Mouse (Mus musculus) megakaryocyte progenitor cell, adult 5-6 weeks (primary cell): ENCODE results near the gene Gpr39. TPM values are rescaled to one million over a fixed set of nuclear protein-coding genes. Genes with fewer than 3 reads are reported as not detected.

Experiments used
- ATAC-seq: replicated peaks from 2 replicates; pipeline ENCODE4 v1.8.0; 2016; ENCODE audit warnings: mild to moderate bottlenecking, moderate TSS enrichment, inconsistent platforms; ENCODE audit not compliant: poor library complexity
- total RNA-seq, 2 experiments: library from RNA; stranded (forward) in 1 of 2; stranded (reverse) in 1 of 2; fragments of 157-497, 149-512 nt in 1 of 2; fragments of 200-1000 nt in 1 of 2; gene quantifications; 2 replicates each; pipeline versions ENCODE4 v1.2.3 to v1.2.4; 2015 to 2017

Gpr39 gene
- total RNA-seq, 2 experiments from 2014 or later: not detected

DNA sequence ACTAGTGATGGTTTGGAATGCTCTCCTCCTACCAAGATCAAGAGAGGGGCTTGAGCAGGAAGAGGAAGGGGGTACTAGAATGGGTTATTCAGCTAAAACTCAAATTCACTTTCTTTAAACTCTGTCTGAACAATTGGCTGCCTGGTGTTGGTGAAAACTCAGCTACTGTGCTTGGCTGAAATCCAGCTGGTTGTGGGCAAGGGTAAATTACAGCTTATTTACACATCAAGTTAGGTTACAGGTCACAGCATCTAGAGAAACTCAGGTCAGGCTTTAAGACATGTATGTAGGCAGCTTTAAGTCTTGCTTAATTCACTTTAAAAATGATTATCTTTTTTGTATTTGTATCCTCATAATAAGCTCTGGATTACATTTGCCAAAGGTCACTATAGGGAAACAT, 16.7 kb downstream of the Gpr39 start:
- ATAC-seq: no peak

DNA sequence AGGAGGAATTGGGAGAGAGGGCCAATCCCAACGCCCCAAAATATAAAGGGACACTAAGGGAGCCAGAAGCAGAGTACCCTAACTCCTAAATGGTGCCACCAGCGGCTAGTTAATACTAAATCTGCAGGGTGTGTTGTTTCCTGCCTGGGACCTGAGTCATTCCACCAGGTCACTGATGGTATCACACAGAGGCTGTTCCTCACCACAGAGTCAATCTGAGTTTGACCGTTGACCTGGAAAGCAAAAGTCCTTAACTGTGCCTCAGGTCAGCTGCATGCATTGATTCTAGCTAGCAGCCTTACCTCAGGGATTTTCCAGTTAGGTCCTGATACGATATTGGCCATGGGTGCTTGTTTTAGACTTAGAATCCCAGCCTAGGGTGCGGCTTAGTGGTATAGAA, 17.5 kb downstream of the Gpr39 start:
- ATAC-seq: no peak

DNA sequence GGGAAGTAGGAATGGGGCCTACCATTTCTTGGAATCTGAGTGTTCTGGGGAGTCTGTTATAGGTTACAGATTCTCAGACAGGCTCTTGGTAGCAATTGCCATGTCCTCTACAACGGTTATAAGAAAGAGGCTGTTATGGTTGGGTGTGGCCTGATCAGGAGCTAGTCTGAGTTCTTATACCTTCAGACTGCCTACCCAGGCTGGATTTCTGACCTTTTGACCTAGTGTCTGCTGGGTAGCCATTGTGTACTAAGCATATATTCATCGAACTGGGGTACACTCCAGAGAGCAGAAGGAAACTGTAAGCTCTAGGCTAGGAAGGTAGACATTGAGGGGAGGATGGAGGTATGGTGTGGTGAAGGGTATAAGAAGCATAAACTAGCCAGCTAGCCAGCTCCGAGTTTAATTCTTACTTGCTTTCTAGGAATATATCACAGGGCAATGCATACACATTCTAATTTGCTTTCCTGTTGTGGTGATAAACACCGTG, 24.4 kb downstream of the Gpr39 start:
- no peak for ATAC-seq

DNA sequence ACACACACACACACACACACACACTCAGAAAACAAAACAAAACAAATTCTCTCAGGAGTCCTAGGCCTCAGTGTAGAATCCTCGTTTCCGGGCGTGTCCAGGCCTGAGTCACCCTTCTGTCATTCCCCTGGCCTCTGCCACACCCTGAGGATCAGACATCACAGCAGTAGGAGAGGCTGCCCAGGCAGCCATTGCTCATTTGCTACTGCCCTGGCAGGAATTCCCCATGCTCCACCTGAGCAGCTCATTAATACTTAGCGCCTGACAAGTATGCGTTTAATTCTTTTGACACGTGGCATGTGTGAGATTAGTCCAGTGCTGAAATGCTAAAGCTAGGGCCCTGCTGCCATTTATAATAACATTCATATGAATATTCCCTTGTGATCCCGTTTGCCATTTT, 25.0 kb downstream of the Gpr39 start:
- no peak for ATAC-seq

DNA sequence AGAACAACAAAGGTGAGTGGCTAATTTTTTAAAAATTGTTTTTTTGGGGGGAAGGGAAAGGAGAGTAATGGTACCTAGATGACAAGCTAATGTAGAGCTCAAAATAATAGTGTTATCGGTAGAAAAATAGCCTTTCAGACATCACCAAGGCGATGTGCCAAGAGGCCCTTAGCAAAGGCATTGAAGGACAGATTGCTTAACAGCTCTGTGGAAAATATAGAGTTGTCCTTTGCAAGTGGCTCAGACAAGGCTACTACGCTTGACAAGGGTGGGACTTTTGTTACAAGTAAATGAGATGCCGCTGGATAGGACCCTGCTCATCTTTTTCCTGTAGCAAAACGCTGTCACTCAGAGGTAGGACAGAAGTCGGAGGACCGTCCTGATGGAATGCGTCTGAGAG, 25.5 kb downstream of the Gpr39 start:
- ATAC-seq: no peak

DNA sequence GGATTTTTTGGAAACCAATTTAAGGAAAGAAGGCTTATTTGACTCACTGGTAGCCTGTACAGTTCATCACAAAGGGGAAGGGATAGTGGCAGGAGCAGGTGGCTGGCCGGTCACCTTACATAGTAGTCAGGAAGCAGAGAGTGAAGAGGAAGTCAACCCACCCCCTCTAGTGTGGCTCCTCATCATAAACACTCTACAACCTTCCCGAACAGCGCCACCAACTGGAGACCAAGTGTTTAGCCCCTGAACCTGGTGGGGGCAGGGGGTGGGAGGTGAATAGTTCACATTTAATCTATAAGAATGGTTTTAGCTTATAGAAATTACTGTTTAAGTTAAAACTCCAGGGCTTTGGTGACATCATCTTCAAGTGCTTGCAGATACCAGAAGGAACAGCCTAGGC, 28.6 kb downstream of the Gpr39 start:
- no peak for ATAC-seq

DNA sequence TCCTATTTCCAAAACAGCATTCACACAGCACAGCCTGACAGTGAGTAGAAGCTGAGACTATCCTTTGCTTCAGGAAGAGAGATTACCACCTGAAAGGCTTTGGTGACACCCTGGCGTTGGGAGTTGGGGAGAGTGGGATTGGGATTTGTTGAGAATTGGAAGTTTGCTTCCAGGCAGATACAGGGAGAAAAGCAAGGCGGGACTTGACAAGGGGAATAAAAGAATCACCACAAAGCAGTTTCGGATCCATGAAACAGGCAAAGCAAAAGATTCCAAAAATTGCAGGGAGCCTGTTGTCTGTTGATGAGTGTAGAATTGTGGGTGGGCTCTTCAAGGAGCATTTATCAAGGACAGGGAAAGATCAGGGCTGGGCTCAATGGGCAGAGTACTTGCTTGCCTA, 38.5 kb downstream of the Gpr39 start:
- ATAC-seq: no peak

DNA sequence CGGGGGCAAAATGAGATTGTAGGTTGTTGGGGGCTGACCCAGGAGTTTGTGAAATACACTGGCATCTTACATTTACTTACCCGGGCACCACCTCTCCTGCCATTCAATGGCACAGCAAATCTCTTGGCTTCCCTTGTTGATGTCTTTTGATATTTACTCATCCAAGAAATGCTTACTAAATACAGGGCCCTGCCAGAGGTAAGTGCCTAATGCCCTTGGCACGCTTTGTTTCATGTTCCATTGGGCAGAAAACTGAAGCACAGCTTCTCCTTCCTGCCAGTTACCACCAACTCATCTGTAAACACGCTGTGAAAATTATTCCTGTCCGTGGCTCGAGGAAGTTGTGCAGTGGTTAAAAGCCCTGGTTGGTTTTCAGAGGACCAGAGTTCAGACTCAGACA, 39.4 kb downstream of the Gpr39 start:
- ATAC-seq: no peak

DNA sequence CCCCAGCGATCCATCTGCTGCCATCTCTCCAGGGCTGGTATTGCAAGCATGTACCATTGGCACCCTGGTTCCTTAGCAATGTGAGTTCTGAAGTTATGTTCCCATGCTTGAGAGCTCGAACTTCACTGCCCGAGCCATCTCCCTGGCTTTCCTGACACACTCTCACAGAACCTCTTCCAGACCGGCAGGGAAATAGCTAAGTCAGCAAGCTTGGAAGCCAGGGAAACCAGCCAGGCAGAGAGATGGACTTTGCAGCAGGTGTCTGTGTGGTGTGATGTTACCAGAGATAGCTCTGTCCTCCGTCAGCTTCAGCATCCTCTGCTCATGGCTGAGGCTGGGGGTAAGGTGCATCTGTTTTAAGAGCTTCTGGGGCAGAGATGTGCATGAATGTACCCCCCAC, 41.1 kb downstream of the Gpr39 start:
- no peak for ATAC-seq

DNA sequence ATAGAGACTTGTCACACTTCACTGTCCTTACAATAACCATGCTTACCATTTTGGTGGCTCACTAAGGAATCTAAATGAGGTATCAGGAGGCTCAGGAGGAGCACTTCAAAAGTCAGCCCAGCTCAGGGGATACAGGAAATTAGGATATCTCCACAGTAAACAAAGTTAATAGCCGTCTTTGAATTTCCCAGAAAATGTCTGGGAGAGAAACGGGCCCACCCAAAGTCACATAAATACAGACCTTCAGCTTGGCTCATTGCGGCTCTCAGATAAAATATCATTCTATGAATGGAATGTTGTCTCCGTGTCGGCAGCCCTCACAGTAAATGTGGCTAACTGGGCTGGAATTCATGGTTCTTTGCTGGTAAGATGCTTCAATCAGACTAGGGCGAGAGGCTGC, 42.3 kb downstream of the Gpr39 start:
- ATAC-seq: no peak

DNA sequence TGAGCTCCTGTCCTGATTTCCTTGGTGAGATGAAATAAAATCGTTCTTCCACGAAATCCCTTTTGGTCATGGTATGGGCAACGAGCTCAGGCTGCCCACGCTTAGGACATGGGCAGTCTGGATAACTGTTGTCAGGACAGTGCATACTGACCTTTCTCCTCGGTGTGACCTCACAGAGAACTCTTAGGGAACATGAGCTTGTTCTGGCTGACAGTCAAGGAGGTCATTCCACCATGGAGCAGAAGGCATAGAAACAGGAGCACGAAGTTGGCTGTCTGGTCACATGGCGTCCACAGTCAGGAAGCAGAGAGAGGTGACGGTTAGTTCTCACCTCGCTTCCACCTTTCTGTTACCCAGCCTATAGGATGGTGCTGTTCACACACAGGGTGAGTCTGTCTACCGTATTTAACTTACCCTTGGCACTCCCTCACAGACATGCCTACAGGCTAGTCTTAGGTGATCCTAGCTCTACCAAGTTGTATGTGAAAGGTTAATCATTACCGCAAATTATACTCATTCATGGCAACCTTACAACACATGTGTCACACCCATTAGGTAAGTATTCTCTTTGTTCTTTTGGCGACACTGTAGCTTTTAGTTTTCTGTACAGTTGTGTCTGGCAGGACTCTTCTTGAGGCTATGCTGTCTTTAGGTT, 44.4 kb downstream of the Gpr39 start:
- ATAC-seq: no peak

DNA sequence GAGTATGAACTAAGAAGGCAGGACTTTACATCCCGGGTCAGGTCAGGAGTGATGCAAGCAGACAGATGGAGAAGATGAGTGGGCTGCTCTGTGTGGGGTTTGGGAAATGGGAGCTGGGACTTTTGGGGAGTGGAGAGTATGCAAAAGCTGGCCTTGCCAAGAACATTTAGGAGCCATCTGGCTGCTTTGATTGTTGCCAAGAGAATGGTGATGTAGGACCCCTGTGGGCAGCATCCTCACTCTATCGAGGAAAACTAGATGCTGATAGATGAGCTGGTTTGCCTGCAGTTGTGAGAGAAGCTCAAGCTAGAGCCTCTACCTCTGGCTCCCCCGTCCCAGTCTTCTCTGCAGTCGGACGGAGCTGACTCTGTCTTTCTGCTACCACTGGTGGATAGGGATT, 47.5 kb downstream of the Gpr39 start:
- no peak for ATAC-seq

DNA sequence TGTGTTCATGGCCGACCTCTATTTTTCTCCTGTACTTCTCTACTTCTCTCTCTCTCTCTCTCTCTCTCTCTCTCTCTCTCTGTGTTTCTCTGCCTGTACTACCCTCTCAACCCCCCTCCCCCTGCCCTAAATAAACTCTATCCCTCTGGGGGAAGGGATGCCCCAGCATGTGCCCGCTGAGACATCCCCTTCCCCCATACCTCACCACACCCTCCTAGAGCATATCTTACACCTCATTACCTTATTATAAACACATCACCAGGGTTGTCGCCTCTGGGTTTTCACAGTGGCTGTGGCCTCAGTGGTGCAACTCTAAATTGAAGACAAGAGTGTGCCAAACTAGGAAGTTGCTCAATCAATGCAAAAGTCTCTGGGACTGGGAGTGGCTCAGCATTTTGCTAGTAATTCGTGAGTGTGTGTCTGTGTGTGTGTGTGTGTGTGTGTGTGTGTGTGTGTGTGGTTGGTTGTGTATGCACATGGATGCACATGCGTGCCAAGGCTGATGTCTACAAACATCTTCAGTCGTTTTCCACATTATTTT, 52.3 kb downstream of the Gpr39 start:
- peak; percentile 88 for ATAC-seq

DNA sequence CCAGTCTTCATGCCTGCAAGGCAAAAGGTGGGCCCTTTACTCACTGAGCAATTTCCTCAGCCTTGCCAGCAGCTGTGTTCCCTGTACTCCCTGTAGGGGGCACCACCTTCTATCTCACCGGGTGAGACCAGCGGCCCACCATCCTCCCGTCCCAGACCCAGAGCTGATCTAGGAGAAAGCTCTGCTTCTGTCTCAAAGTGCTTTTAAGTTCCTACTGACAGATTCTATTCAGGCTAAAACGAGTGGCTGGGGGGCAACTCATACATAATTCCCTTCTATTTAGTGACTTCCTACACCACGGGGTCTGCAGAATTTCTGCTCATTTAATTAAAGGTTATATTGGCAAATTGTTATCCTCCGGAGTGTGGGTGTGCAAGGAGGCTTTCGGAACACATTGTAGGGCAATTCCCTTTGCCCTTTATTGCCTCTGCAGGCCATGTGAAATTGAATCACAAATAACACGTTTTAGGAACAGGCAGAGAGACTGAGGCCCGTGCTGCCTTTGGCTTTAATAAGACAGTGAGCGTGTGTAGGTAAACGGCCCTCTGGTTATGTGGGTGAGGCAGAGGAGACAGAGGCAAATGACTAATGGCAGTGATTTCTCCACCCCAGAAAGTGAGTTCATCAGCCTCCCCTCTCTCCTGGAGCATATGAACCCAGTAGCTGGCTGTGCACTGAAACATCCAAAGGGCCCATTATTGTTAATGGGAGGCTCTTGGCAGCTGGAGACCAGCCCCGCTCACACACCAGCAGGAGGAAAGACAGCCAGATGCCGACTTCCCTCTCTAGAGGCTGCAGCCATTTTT, 53.1 kb downstream of the Gpr39 start:
- 0 out of 2 replicates have a peak, but pooled peaks have one; percentile 36 for ATAC-seq

DNA sequence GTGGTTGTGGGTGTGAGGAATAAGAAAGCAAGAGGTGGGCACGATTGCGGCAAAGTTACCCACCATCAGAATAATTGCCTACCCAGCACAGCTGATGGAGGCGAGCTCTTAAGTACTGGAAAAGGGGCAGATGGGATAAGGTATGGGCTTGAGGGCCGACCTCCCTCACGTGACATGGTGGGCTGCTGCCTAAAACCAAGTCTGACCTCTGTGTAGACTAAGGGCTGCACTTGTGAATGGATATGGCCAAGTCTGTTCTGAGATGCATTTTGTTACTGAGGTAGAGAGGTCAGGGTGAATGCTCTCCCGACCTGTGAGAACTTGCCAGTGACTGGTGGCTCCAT, 53.7 kb downstream of the Gpr39 start:
- no peak for ATAC-seq

DNA sequence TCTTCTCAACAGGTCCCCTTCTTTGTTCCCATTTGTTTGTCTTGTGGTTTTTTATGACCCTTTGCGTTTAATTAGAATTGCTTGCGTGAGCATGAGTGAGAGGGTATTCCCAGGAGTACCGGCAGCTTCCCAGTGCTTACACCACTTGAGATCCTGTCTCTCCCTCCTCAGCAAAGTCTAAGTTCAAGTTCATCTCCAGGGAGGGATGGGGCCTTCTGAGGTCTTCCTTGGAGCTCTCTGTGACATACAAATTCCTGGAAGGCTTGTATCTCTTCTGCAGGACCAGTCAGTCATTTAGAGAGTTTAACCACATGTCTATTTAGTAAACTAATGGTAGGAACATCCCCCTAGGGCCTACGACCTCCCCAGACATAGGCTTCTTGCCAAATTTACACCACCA, 55.1 kb downstream of the Gpr39 start:
- ATAC-seq: no peak

DNA sequence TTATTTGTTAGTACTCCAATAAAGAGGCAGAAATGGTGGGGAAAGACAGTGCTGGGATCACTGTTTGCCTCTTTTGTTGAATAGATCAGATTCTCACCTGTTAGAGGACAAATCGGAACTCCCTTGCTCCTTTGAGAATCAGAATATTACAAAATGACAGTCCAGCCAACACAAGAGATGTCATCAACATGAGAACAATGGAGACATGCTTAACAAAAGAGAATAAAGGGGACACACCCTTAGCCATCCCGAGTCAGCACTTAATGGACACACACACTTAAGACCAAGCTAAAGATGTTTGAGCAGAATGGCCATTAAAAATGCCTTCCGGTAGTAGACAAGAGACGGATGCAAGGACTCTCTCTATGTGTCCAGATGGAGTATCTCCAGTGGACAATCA, 68.0 kb downstream of the Gpr39 start:
- ATAC-seq: no peak

DNA sequence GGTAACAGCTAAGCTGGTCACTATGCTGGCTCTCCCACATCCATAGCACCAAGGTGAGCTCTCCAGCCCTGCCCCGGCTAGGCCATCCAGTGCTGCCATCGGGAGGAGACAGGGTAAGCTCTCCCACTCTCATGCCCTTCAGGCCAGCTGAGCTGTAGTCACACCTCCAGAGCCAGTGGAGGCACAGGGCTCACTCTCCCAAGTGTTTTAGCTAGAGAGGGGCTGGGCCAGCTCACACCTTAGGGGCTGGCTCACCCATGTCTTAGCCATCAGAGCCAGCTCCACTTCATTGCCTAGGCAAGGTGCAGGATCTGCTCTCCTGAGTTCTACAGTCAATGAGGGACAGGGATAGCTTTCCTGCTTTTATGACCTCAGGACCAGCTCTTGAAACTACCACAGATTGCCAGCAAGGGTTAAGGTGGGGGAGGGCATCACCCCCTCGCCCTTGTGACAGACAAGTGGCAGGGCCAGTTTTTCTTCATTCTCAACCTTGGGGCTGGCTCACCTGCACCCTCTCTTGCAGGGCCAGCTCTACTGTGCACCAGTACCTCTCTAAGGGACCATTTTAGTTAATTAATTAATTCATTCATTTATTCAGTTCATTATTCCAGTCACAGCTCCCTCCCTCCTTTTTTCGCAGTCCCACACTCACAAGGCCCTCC, 78.7 kb downstream of the Gpr39 start:
- no peak for ATAC-seq

DNA sequence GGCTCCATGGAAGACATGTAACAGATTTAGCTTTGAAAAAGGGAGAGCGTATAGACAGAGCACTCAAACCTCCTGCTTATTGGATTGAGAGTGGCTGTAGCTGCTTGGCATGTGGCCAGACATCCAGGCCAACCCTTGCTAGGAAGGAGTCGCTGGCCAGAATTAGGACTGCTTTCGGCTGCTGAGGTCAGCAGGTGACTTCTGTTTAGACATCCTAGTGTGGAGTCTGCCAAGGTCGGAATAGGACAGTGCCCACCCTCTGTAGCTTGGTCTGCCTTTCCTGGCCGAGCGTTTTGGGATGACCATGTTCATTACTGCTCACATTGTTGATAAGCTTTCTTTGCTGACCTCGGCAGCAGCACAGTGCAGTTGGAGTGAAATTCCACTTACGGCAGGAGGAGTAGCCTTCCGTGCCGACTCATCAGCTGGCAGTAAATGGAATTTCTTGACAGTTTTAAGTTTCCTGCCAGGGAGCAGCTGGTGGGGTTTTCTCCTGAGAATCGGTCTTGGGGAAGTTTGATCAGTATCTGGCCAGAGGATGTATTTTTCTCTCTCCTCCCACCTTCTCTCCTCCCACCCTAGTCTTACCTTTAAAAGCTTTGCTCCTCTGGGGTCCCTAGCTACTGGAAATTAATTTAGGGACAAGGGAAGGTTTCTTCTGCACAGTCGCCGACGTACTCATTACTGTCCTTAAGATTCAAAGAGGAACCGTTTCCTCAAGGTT, 83.3 kb downstream of the Gpr39 start:
- no peak for ATAC-seq

DNA sequence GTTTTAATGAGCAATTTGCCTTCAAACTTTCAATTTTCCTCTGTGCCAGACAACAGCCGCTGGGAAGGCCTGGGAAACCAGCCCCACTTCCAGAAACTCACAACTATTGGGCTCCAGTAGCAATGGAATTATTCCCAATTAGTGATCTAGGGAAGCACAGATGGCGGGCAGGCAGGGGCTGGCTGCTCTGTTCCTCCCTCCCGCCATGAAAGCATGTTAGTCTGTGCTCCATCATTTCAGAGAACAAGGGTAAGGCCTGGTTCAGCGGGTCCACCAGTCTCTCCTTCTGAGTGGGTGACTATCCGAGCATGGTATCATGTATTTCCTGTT, 83.9 kb downstream of the Gpr39 start:
- ATAC-seq: no peak

DNA sequence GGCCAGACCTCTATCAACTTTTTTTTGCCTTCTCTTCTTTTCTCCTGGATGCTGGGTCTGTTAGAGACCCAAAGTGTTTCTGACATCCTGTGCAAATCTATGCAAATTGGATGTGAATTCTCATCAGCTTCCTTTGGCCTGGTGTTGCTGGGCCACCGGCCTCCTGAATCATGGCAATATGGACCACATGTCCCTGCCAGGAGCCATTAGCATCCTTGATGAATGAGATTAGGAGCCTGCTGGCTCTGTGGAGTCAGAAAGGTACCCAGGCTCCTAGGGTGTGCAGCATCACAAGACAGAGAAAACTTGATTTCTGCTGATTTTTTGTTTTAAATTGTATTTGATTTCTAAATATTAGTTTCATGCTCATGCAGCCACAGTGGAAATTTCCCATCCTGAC, 85.3 kb downstream of the Gpr39 start:
- no peak for ATAC-seq
